Mouse (Mus musculus): Measurements from ENCODE around the gene Nos3. TPM values are rescaled to one million over a fixed set of nuclear protein-coding genes. Genes with fewer than 3 reads are reported as not detected.

Nos3 gene
- polyA plus RNA-seq, 1 experiment from 2014 or later: 12.8 TPM

GRCm38 (mm10) chr5:24353327-24353726, 11.3 kb upstream of the Nos3 start:
- Histone ChIP-seq H3K4me1 (replicated peaks; ENCODE audit: insufficient read depth, low read length) (peaks cover 9% of the 10 kb centered on the region), H3K27me3 (ENCODE audit: insufficient read depth, low read length) (no peaks in the 10 kb centered on the region), H3K9ac (ENCODE audit: low read depth, low read length) (no peak overlapping the region), H3K27ac (peak overlapping the region; percentile 6; the same call in 1 of the 2 replicates), H3K9me3 (replicated peaks; ENCODE audit: low read length) (no peaks in the 10 kb centered on the region), H3K36me3 (ENCODE audit: insufficient read depth, low read length) (no peaks in the 10 kb centered on the region), H3K4me2 (ENCODE audit: low read length) (no peak overlapping the region), H3K4me3 (replicated peaks; ENCODE audit: low read depth, low read length) (no peak overlapping the region)
- ATAC-seq (replicated peaks; ENCODE audit: low FRiP score, low read depth): no peak
- 17% methylated on average over 4 of the region's 4 CpGs for WGBS
- no peak for TF ChIP-seq CTCF (IDR thresholded peaks at IDR 0.05; ENCODE audit: low read depth)
- DNase-seq (ENCODE audit: low spot score): no peak

GRCm38 (mm10) chr5:24356764-24357163, 7.8 kb upstream of the Nos3 start:
- no peak overlapping the region for H3K9ac ChIP-seq (ENCODE audit: low read depth, low read length)
- no peak overlapping the region for H3K27ac ChIP-seq
- WGBS: 48% methylated on average over 4 of the region's 4 CpGs
- no peaks in the 10 kb centered on the region for H3K27me3 ChIP-seq (ENCODE audit: insufficient read depth, low read length)
- H3K36me3 ChIP-seq (ENCODE audit: insufficient read depth, low read length): no peaks in the 10 kb centered on the region
- H3K4me2 ChIP-seq (ENCODE audit: low read length): no peak overlapping the region
- no peaks in the 10 kb centered on the region for H3K9me3 ChIP-seq (replicated peaks; ENCODE audit: low read length)
- DNase-seq (ENCODE audit: low spot score) (no peak), ATAC-seq (replicated peaks; ENCODE audit: low FRiP score, low read depth) (no peak)
- no peak for TF ChIP-seq CTCF (IDR thresholded peaks at IDR 0.05; ENCODE audit: low read depth)
- H3K4me1 ChIP-seq (replicated peaks; ENCODE audit: insufficient read depth, low read length): no peaks in the 10 kb centered on the region
- no peak overlapping the region for H3K4me3 ChIP-seq (replicated peaks; ENCODE audit: low read depth, low read length)

GRCm38 (mm10) chr5:24357461-24357860, 7.1 kb upstream of the Nos3 start:
- H3K36me3 ChIP-seq (ENCODE audit: insufficient read depth, low read length): no peaks in the 10 kb centered on the region
- ATAC-seq (replicated peaks; ENCODE audit: low FRiP score, low read depth) (peak; percentile 62; the same call in 1 of the 2 replicates), DNase-seq (ENCODE audit: low spot score) (peak; percentile 97)
- H3K4me3 ChIP-seq (replicated peaks; ENCODE audit: low read depth, low read length): no peak overlapping the region
- H3K4me2 ChIP-seq (ENCODE audit: low read length): no peak overlapping the region
- no peak overlapping the region for H3K9ac ChIP-seq (ENCODE audit: low read depth, low read length)
- no peaks in the 10 kb centered on the region for H3K4me1 ChIP-seq (replicated peaks; ENCODE audit: insufficient read depth, low read length)
- no peaks in the 10 kb centered on the region for H3K27me3 ChIP-seq (ENCODE audit: insufficient read depth, low read length)
- H3K27ac ChIP-seq: no peak overlapping the region
- peak; percentile 81 for TF ChIP-seq CTCF (IDR thresholded peaks at IDR 0.05; ENCODE audit: low read depth)
- H3K9me3 ChIP-seq (replicated peaks; ENCODE audit: low read length): no peaks in the 10 kb centered on the region
- WGBS: 11% methylated on average over 7 of the region's 7 CpGs

GRCm38 (mm10) chr5:24360792-24361454, 3.7 kb upstream of the Nos3 start:
- Histone ChIP-seq H3K4me1 (replicated peaks; ENCODE audit: insufficient read depth, low read length) (no peaks in the 10 kb centered on the region), H3K9ac (ENCODE audit: low read depth, low read length) (no peak overlapping the region), H3K27me3 (ENCODE audit: insufficient read depth, low read length) (no peaks in the 10 kb centered on the region), H3K4me2 (ENCODE audit: low read length) (no peak overlapping the region), H3K36me3 (ENCODE audit: insufficient read depth, low read length) (no peaks in the 10 kb centered on the region), H3K9me3 (replicated peaks; ENCODE audit: low read length) (no peaks in the 10 kb centered on the region), H3K4me3 (replicated peaks; ENCODE audit: low read depth, low read length) (no peak overlapping the region), H3K27ac (no peak overlapping the region)
- 1% methylated on average over 7 of the region's 7 CpGs for WGBS
- ATAC-seq (replicated peaks; ENCODE audit: low FRiP score, low read depth): peak; percentile 37; the same call in 1 of the 2 replicates
- DNase-seq (ENCODE audit: low spot score): peak; percentile 91
- peak; percentile 98 for TF ChIP-seq CTCF (IDR thresholded peaks at IDR 0.05; ENCODE audit: low read depth)

- no peaks in the 10 kb centered on the region for H3K4me1 ChIP-seq (replicated peaks; ENCODE audit: insufficient read depth, low read length)
- DNase-seq (ENCODE audit: low spot score) (no peak), ATAC-seq (replicated peaks; ENCODE audit: low FRiP score, low read depth) (no peak)
- no peaks in the 10 kb centered on the region for H3K9me3 ChIP-seq (replicated peaks; ENCODE audit: low read length)
- no peak overlapping the region for H3K4me2 ChIP-seq (ENCODE audit: low read length)
- 34% methylated on average over 2 of the region's 2 CpGs for WGBS
- H3K4me3 ChIP-seq (replicated peaks; ENCODE audit: low read depth, low read length): no peak overlapping the region
- no peak overlapping the region for H3K9ac ChIP-seq (ENCODE audit: low read depth, low read length)
- H3K27me3 ChIP-seq (ENCODE audit: insufficient read depth, low read length): no peaks in the 10 kb centered on the region
- no peak for TF ChIP-seq CTCF (IDR thresholded peaks at IDR 0.05; ENCODE audit: low read depth)
- no peaks in the 10 kb centered on the region for H3K36me3 ChIP-seq (ENCODE audit: insufficient read depth, low read length)
- no peak overlapping the region for H3K27ac ChIP-seq
Measured at GRCm38 (mm10) chr5:24363467-24363866, 1.1 kb upstream of the Nos3 start.

GRCm38 (mm10) chr5:24364061-24364460, 549 bp upstream of the Nos3 start:
- no peaks in the 10 kb centered on the region for H3K27me3 ChIP-seq (ENCODE audit: insufficient read depth, low read length)
- WGBS: 39% methylated on average over 3 of the region's 3 CpGs

More at GRCm38 (mm10) chr5:24364061-24364460, 549 bp upstream of the Nos3 start:
- H3K4me2 ChIP-seq (ENCODE audit: low read length): no peak overlapping the region
- H3K4me1 ChIP-seq (replicated peaks; ENCODE audit: insufficient read depth, low read length): no peaks in the 10 kb centered on the region
- no peak overlapping the region for H3K9ac ChIP-seq (ENCODE audit: low read depth, low read length)
- no peak for ATAC-seq (replicated peaks; ENCODE audit: low FRiP score, low read depth)
- no peak for TF ChIP-seq CTCF (IDR thresholded peaks at IDR 0.05; ENCODE audit: low read depth)
- no peaks in the 10 kb centered on the region for H3K9me3 ChIP-seq (replicated peaks; ENCODE audit: low read length)
- DNase-seq (ENCODE audit: low spot score): no peak
- H3K27ac ChIP-seq: peak overlapping the region; percentile 56; the same call in 1 of the 2 replicates
- H3K36me3 ChIP-seq (ENCODE audit: insufficient read depth, low read length): no peaks in the 10 kb centered on the region
- no peak overlapping the region for H3K4me3 ChIP-seq (replicated peaks; ENCODE audit: low read depth, low read length)

Data from kidney, postnatal 0 days (tissue).